Mouse (Mus musculus) Muller cell, postnatal 12 days (primary cell): Measurements from ENCODE around the gene Gprc5c.
"Not testable (repeated sequence)": the region's sequence is repeated elsewhere in the genome, so short reads cannot be mapped to it uniquely, and the experiment has no call there.

ENCODE experiments used
- DNase-seq: peaks from one replicate; pipeline ENCODE4 v3.0.0-alpha.2; 2015; ENCODE audit errors: inconsistent ontology term

Gprc5c gene

DNA sequence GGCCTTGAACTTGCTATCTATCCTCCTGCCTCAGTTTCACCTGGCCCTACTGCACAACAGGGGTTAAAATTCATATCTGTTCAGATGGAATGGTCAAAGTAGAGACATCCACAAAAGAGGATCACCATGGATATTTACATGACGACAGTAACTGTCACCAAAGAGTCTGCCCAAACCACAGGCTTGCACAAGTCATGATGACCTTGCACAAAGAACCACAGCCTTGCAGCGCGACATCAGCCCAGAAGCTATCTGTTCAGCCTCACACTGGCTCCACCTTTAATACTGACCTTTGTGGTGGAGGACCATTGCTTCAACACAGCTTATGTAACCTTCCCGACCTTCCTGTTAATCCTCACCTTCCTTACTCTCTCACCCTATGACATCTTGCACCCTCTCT is 56.6 kb downstream of the Gprc5c start:
- DNase-seq, result no peak

GRCm38 (mm10) chr11:114908086-114908485 is 57.1 kb downstream of the Gprc5c start:
- DNase-seq, result no peak

GRCm38 (mm10) chr11:114909538-114909937 is 58.6 kb downstream of the Gprc5c start:
- not testable (repeated sequence) for DNase-seq

DNA sequence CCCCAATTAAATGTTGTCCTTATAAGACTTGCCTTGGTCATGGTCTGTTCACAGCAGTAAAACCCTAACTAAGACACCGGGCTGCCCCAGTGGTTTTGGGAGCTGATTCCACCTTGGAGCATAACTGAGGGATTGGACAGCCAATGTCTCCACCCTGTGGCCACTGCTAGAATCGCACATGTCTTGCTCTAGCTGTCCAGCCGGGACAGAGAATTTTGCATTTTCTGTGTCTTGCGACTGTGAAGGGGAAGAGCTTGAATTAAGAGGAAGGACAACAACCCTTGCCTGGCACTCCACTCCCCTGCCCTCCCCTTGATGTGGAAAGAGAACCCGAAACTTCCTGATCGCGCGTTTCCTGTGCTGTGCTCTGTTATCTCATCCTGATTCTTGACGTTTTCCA is 61.9 kb downstream of the Gprc5c start:
- DNase-seq, result peak; percentile 61

- no peak for DNase-seq
These were observed 64.0 kb downstream of the Gprc5c start for GRCm38 (mm10) chr11:114914978-114915377.

GRCm38 (mm10) chr11:114917120-114917519 is 66.2 kb downstream of the Gprc5c start:
- no peak for DNase-seq
